Mouse (Mus musculus) embryonic fibroblast, embryonic 13.5 days (primary cell): ENCODE results near the gene Fam78a. TPM values are rescaled to one million over a fixed set of nuclear protein-coding genes. Genes with fewer than 3 reads are reported as not detected.

ENCODE experiments used
- H3K27ac ChIP-seq: 2 replicates; pipeline ENCODE4 v1.5.1; 2012; ENCODE audit warnings: low read length, control low read depth, inconsistent platforms; ENCODE audit not compliant: insufficient read depth
- H3K4me1 ChIP-seq: 2 replicates; pipeline ENCODE4 v1.6.1; 2011; ENCODE audit warnings: low read length; ENCODE audit not compliant: control insufficient read depth, insufficient read depth
- H3K4me3 ChIP-seq: 2 replicates; pipeline ENCODE4 v1.5.1; 2011; ENCODE audit warnings: mild to moderate bottlenecking, control low read depth, low read length; ENCODE audit not compliant: insufficient read depth
- CTCF ChIP-seq: IDR thresholded peaks from 2 replicates; pipeline ENCODE4 v1.5.1; 2011; ENCODE audit warnings: mild to moderate bottlenecking, control low read depth, low read length, moderate library complexity, borderline replicate concordance; ENCODE audit not compliant: insufficient read depth
- POLR2A ChIP-seq: IDR thresholded peaks from 2 replicates; pipeline ENCODE4 v1.6.1; 2011; ENCODE audit warnings: low read depth, mild to moderate bottlenecking, control low read depth, low read length, moderate library complexity
- polyA plus RNA-seq: library from polyadenylated mRNA; stranded (reverse); fragments of >200 nt; gene quantifications from 2 replicates; pipeline ENCODE4 v1.2.4, GENCODE M21; 2011; ENCODE audit warnings: low read depth; ENCODE audit not compliant: missing spikeins, insufficient read length

Gene Fam78a
- polyA plus RNA-seq, 1 experiment = not detected

DNA sequence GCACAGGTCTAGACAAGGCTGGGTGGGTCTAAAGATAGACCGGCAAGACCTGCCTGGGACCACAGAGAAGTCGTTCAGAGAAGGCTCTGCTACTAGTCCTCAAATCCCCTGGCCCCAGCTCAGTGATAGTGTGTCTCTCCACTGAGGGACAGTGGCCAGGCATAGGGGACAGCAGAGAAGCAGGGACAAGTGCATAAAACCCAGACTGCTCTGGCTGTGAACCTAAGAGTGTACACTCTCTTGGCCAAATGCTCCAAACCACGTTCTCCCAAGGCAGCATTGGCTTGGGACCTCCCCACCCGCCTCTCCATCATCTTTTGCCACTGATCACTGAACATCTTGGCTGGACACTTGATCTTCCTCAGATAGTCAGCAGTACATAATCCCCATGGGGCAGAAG lies 2.9 kb upstream of the Fam78a start:
- Histone ChIP-seq H3K27ac (no peak overlapping the region), H3K4me3 (no peak overlapping the region), H3K4me1 (no peaks in the 10 kb centered on the region)
- no peak for TF ChIP-seq CTCF
- TF ChIP-seq POLR2A = no peak

DNA sequence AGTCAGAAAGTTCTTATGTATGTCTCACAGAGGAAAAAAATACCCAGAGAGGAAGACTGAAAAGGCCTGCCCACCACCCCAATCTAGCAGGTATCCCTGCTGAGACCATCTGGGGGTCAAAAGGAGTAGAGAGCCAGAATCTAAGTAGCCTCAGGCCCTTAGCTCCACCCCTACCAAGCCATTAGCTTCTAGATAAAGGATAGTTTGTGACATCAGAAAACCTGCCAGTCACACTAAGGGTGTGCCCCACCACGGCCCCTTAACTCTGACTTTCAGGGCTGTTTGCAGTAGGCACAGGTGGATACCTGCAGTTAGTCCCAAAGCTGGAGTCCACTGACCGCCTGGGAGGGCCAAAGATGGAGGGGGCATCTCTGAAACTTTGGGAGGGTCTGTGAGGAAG lies 574 bp upstream of the Fam78a start:
- no peak overlapping the region for H3K27ac ChIP-seq
- no peak for TF ChIP-seq CTCF
- TF ChIP-seq POLR2A = no peak
- H3K4me1 ChIP-seq = no peaks in the 10 kb centered on the region

DNA sequence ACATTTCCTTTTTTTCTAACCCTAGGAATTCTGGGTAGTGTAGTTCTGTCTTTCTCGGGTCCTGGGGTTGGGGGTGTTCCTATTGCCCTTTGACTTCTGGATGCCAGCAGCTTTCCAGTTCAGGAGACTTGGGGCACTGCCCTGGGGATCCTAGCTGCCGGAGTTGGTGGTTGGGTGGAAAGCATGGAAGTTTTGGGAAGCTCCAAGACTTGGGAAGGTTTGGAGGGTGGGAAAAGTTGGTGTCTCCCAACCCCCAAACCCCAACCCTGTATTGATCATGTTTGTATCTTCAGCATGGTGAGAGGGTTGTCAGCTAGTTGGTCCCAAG lies 179 bp upstream of the Fam78a start:
- no peaks in the 10 kb centered on the region for H3K4me1 ChIP-seq
- H3K27ac ChIP-seq = no peak overlapping the region
- H3K4me3 ChIP-seq = peak overlapping the region; percentile 51; the same call in 1 of the 2 replicates
- TF ChIP-seq POLR2A (no peak), CTCF (no peak)

More for the DNA sequence above, 574 bp upstream of the Fam78a start:
- no peak overlapping the region for H3K4me3 ChIP-seq

DNA sequence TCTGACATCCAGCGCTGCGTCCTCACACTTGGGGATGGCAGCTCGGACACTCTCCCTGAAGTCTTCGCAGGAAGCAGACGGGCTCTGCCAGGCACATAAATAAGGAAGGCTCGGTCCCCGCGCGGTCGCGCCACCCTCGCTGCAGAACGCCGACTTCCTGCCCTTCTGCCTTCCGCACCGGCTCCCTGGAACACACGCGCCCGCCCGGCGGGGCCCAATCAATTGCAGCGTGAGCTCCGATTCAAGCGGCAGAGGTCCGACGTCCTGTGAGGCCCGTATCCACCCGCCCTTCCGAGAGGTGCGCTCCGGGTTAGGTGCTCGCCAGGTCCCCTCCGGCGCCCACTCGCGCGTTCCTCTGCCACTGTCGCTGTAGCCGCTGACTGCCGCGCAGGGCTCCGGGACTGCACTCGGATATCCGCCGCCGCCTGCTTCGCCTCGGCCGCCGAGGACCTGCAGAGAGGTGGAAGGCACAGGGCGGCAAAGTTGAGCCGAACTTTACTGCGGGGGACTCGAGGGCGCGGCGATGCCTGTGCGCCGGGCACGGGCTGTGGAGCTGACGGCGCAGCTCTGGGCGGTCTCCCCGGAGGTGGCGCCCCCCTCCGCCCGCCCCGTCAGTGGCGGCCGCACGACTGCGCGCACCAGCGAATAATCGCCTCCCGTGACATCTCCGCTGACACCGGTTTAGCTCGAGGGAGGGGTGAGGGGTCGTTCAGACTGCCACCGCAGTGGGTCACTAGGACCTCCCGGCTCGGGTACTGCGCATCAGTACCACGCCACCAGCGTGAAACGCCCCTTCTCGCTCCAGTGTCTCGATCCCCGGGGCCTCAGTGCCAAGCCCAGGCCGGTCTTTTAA lies 1.3 kb downstream of the Fam78a start:
- Histone ChIP-seq H3K27ac (no peak overlapping the region), H3K4me1 (no peaks in the 10 kb centered on the region), H3K4me3 (peak overlapping the region; percentile 26)
- TF ChIP-seq CTCF (no peak), POLR2A (no peak)

DNA sequence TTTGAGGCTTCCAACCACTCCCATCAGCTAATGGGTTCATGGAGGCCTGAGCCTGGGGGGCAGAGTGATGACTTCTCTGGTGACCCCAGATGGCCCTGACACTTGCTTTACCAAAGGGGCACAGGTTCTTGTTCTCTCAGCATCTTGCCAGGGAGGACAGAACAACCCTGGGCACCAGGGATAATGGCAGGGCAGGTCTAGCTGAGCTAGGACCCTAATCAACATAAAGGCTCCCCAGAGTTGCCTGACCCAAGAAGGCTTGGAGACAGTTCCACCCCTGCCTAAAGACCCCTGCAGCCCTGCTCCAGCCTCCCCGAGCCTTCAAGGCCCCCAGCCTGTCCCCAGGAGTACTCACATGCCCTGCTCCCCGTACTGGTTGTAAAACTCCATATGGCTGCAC lies 2.4 kb downstream of the Fam78a start:
- Histone ChIP-seq H3K4me3 (no peak overlapping the region), H3K4me1 (no peaks in the 10 kb centered on the region), H3K27ac (no peak overlapping the region)
- TF ChIP-seq POLR2A = no peak

DNA sequence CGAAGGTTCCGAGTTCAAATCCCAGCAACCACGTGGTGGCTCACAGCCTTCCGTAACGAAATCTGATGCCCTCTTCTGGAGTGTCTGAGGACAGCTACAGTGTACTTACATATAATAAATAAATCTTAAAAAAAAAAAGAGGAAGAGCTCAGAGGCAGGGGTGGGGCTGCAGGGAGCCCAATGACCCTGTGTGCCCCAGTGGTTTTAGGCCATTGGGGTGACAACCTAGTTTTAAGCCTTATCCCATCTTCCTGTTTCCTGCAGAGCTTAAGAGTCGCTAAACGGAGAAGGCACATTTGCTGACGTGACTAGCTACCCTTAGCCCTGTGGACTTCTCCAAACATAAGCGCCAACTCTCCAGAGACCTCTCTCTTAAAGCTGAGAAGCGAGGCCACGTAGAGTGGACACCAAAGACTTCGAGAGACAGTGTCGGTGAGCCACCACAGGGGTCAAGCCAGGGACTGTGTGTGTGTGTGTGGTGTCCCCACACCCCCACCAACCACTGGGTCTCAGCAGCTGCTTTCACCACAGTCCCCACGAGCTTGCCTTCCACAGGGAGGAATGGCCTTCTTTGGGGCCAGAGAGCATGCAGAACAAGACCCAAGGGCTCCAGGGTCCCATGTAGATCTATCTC lies 3.2 kb downstream of the Fam78a start:
- H3K27ac ChIP-seq = no peak overlapping the region
- H3K4me1 ChIP-seq = no peaks in the 10 kb centered on the region
- no peak for TF ChIP-seq POLR2A
- TF ChIP-seq CTCF = no peak
- no peak overlapping the region for H3K4me3 ChIP-seq

DNA sequence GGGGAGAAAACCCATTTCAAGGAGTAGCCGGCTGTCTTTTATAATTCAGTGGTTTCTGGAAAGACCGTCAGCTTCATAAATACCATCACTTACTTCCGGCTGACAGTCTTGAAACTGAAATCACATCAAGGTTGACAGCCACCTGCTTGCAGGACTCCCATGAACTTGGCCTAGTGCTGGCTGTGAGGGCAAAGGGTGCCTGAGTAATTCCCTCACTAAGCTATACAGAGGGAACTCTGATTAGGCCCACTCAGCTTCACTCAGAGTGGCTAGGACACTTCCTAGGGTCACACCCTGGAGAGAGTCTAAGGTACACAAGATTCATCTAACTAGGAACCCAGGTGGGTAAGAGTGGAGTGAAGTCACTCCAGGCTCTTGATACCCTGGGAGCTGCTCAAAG lies 4.0 kb downstream of the Fam78a start:
- Histone ChIP-seq H3K4me1 (no peaks in the 10 kb centered on the region), H3K4me3 (no peak overlapping the region), H3K27ac (no peak overlapping the region)
- TF ChIP-seq POLR2A (no peak), CTCF (no peak)

DNA sequence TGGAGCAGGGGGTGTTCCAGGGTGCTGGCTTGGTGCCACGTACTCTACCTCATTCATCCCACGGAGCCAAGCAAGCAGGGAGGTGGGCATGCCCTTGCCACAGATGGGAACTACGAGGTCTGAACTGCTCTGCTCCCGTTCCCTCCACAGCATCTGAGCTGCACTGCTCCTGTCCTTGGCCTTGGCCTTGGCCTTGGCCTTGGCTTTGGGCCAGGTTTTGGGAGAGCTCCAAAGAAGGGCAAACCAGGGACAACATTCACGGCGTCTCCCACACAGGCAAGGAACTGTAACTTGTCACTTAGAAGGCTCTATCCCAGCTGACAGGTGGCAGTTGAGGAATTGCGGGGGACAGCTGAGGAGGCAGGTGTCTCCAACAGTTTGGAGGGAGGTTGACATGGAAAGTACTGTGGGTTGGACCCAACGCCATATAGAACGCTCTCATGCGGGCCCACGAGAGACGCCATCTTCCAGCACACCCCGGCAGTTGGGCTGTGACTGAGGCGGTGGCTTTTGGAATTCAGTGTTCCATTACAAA lies 5.4 kb downstream of the Fam78a start:
- TF ChIP-seq POLR2A (no peak), CTCF (no peak)
- no peak overlapping the region for H3K27ac ChIP-seq
- no peaks in the 10 kb centered on the region for H3K4me1 ChIP-seq
- no peak overlapping the region for H3K4me3 ChIP-seq

DNA sequence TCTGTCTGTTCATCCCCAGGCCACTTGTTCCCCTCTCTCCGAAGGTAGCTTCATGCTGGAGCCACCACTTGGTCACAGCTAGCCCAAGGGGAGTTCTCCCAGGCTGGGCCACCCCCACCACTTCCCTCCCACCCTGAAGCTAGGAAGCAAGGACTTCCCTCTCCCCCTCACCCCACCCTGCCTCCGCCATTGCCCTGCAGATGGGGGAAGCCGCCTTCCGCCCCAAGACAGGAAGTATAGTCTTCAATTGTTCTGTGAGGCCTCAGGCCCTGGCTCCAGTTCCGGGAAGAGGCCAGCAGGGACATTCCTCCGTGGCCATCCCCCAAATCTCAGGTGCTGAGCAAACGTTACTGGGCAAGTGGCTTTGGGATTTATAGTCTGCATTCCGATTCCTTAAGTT lies 6.1 kb downstream of the Fam78a start:
- no peaks in the 10 kb centered on the region for H3K4me1 ChIP-seq
- TF ChIP-seq POLR2A (no peak), CTCF (no peak)
- H3K4me3 ChIP-seq = no peak overlapping the region
- no peak overlapping the region for H3K27ac ChIP-seq

DNA sequence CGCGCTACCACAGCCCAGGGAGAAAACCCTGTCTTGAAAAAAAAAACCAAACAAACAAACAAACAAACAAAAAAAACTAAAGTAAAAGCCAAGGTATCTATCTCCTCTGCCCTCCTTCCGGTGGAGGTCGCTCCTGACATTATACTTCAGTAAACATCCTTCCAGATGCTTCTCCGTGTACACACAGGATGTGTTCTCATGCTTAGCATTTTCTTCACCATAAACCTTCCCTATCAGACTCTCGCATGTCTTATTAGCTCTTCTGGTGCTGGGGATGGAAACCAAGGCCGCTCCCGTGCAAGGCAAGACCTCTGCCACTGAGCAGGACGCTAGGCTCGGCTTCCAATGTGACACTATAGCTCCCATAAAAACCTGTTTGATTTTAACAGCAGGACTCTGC lies 6.9 kb downstream of the Fam78a start:
- TF ChIP-seq POLR2A = no peak
- no peak for TF ChIP-seq CTCF

DNA sequence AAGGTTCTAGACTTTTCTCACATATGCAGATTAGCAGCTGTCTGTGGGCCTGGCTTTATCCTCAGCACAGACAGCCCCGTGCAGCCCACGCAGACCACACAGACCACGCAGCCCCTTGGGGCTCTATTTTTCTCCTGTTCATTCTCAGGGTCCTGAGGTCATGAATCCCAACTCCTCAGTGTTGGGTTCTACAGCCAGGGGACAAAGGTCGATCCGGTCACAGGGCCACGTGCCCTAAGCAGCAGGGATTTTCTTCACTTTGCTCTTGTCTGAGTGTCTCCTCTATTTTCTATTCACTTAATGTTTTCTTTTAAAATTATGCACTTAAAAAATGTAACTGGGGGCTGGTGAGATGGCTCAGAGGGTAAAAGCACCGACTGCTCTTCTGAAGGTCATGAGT lies 9.3 kb downstream of the Fam78a start:
- TF ChIP-seq CTCF (no peak), POLR2A (no peak)

More for the DNA sequence above, 6.9 kb downstream of the Fam78a start:
- Histone ChIP-seq H3K4me3 (no peak overlapping the region), H3K4me1 (no peaks in the 10 kb centered on the region), H3K27ac (no peak overlapping the region)

More for the DNA sequence above, 9.3 kb downstream of the Fam78a start:
- H3K4me1 ChIP-seq = no peaks in the 10 kb centered on the region
- no peak overlapping the region for H3K27ac ChIP-seq
- H3K4me3 ChIP-seq = no peak overlapping the region
